Mouse (Mus musculus) liver, adult (tissue): Measurements from ENCODE around the gene Rtf2.
A peak's percentile ranks its signal among the peaks of the same experiment; 100 is the strongest.

Source experiments
- GATA4 ChIP-seq: IDR thresholded peaks from 2 replicates; pipeline ENCODE4 v1.6.1; 2014; ENCODE audit warnings: mild to moderate bottlenecking, low read length; ENCODE audit not compliant: insufficient replicate concordance

The Rtf2 gene

DNA sequence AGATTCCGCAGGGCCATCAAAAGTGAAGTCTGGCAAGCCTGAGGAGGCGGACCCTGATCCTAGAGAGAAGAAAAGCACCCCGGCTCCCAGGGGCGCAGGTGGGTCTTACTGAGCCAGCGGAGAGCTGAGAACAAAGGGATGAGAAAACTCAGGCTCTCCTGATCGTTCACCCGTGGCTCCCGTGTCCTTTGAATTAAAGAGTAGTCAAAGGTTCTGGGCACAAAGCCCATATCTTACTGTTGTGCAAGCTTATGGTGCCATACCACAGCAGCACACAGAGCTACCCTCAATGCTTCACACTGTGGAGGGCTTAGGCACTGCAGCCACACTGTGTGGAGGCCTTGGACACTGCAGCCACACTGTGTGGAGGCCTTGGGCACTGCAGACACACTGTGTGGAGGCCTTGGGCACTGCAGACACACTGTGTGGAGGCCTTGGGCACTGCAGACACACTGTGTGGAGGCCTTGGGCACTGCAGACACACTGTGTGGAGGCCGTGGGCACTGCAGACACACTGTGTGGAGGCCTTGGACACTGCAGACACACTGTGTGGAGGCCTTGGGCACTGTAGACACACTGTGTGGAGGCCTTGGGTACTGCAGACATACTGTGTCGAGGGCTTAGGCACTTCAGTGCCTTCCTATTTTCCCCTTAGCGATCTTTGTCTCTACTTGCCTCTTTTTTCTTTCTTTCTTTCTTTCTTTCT lies 26.2 kb downstream of the Rtf2 start:
- no peak for TF ChIP-seq GATA4

- TF ChIP-seq GATA4, result no peak
Observed at GRCm38 (mm10) chr2:172467206-172467605, 26.9 kb downstream of the Rtf2 start.

DNA sequence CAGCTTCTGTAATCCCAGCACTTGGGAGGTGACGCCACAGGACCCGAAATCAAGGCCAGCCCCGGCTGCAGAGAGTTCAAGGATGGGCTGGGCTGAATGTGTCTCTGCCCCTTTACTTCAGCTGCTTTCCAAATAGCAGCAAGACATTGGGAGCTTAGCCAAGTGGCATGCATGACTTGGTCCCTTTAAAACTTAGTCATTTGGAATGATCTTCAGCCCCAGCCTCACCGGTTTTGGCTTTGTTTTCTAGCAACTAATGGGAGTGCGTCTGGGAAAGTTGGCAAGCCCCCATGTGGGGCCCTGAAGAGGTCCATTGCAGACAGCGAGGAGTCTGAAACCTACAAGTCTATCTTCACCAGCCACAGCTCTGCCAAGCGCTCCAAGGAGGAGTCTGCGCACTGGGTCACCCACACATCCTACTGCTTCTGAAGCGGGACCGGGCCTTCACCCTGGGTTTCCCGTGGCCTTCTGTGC lies 28.0 kb downstream of the Rtf2 start:
- TF ChIP-seq GATA4, result no peak

DNA sequence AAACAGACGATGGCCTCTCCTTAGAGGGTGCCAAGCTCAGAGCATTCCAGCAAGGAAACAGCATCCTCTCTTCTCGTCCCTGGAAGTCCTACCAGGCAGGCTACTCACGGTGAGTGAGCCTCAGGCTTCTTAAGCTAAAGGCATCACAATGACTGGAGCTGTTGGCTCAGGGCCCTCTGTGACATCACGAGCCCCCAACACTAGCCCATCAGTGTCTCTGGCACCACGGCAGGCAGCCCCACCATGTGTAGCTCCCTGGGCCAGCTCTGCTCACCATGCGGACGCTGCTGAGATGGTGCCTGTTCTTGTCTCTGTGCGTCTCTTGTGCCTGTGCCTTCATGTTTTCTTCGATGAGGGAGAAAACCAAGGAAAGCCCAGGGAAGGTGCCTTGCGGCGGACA lies 32.0 kb downstream of the Rtf2 start, which contains the start of gene Fam209:
Gene Fam209 (plus strand): TSS at position 203 of the 400 bp plus-strand sequence.
- TF ChIP-seq GATA4, result no peak

DNA sequence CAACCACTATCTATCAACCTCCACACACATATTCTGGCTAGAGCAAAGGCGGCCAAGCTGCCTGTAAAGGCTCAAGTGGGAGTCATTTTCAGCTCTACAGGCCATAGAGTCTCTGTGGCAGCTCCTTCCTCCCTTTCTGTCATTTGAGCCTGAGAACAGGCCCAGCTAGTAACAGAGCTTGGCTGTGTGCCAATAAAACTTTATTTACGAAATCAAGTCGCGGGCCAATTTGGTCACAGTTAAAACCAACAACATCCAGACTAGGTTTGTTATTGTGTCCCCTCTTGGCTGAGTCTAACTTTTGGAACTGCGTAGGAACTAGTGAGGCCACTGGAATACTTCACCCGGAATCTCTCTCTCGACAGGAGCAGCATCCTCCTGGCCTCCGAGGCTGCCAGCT lies 33.2 kb downstream of the Rtf2 start:
- no peak for TF ChIP-seq GATA4

- no peak for TF ChIP-seq GATA4
Observed at GRCm38 (mm10) chr2:172474970-172475369, 34.6 kb downstream of the Rtf2 start.

GRCm38 (mm10) chr2:172476707-172477260 lies 36.4 kb downstream of the Rtf2 start:
- peak; percentile 52; the same call in 1 of the 2 replicates for TF ChIP-seq GATA4

DNA sequence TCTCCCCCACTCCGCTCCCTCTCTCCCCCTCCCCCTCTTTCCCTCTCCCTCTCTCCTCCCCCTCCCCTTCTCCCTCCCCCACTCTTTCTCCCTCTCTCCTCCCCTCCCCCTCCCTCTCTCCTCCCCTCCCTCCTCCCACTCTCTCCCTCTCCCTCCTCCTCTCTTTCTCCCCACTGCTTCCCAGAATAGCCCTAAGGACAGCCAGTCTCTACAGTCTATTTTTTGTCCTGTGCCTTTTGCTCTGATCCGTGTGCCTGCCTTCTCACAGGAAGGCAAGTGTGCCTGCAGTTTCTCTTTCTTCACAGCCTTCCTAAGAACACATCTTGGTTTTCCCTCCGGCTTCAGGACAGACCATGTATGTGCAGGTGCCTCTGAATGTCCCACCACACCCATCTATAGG lies 37.0 kb downstream of the Rtf2 start:
- no peak for TF ChIP-seq GATA4

GRCm38 (mm10) chr2:172477860-172478259 lies 37.5 kb downstream of the Rtf2 start:
- no peak for TF ChIP-seq GATA4

DNA sequence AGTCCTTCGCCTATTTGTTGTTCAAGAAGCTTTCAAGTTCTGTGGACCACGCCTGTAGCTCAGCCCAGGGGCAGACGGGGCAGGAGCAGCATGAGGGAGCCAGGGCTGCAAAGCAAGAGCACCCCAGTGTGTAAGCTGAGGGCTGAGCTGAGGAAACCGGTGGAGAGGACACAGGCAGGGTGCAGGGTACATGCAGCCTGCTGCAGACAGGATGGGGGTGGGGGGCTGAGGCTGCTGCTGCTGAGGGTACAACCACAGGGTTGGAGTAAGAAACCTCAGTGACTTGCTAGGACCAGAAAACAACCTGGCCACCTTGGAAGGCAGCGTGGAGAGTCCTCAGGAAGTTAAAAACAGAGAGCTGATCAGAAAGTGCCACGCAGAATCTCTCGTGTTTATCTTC lies 39.9 kb downstream of the Rtf2 start:
- TF ChIP-seq GATA4, result no peak

DNA sequence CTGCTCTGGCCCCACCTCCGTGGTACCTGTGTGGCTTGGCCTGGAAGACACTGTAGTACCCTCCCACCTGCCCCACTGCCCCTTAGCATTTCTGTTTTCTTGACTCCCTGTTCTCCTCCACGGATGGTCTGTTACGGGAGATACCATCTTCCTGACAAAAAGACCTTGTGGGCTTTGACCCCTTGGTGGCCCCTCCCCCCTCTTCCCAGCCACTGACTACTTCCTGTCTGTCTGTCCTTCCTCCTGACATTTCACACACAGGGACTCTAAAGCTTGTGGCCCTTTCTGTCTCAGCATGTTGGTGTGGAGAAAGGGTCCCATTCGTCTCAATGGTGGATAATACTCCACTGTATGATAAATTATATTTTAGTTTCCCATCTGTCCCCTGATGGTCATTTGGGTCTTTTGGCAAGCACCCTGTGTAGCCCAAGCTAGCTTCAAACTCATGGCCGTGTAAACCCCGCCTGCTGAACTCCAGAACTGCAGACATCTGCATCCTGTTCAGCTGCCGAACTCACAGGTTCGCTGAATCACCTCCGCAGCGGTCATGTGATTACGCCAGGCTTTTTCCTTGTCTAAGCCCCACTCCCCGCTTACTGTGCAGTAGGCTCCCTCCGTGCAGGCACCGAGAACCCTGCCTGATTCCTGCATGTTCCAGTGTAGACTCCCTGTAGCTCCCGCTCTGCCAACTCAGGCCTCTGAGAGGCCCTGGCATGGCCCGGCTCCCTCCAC lies 41.5 kb downstream of the Rtf2 start:
- no peak for TF ChIP-seq GATA4

- TF ChIP-seq GATA4, result no peak
Observed at GRCm38 (mm10) chr2:172483766-172484413, 43.5 kb downstream of the Rtf2 start.

GRCm38 (mm10) chr2:172484696-172485370 lies 44.5 kb downstream of the Rtf2 start:
- TF ChIP-seq GATA4, result no peak

GRCm38 (mm10) chr2:172496736-172497345 lies 56.5 kb downstream of the Rtf2 start:
- no peak for TF ChIP-seq GATA4

- TF ChIP-seq GATA4, result no peak
Observed at GRCm38 (mm10) chr2:172498823-172499222, 58.5 kb downstream of the Rtf2 start.
